Mouse (Mus musculus): ENCODE measurements around the gene Rbms3.

GRCm38 (mm10) chr9:117491866-117492265 is 137.8 kb downstream of the Rbms3 start:
- TF ChIP-seq CTCF (IDR thresholded peaks at IDR 0.05) (no peak), EP300 (IDR thresholded peaks at IDR 0.05; ENCODE audit: insufficient read depth, low read depth, low read length) (no peak)
